ENCODE assay signal across 25 mouse cellular contexts in the genomic region with DNA sequence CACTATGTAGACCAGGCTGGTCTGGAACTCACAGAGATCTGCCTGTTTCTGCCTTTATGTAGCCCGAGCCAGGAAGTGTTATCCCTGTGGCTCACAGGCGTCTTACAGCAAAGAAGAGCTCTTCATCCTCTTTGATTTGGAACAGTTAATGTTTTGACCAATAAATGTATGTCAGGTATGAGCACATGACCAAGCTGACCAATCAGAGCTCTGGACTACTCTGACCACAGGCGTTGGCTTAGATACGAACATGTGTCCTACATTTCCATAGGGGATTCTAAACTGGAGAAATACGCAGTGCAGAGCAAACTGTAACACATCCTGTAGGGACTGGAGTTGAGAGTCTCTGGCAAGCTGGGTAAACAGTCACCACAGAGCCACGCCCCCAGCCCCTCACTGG. TPM values are rescaled to one million over a fixed set of nuclear protein-coding genes. Genes with fewer than 3 reads are reported as not detected.
DNase-seq lines count a peak whose midpoint lies in the region; ATAC-seq and TF ChIP-seq lines count a peak whose summit lies in the region.
"Had no signal": no experiment of that assay in that cellular context is flagged by ENCODE, and none has a peak within 500 bp of the region (broad histone marks: within the 10 kb centered on the region; RNA-seq: fewer than 3 reads in every experiment).

No protein-coding gene starts in this region.

- no peak overlapping the region for H3K9ac ChIP-seq in midbrain, postnatal 0 days (replicated peaks; ENCODE audit: low read length, poor library complexity, severe bottlenecking)
- no peak overlapping the region for H3K9ac ChIP-seq in midbrain, embryonic 13.5 days (replicated peaks)
- no peak overlapping the region for H3K9ac ChIP-seq in MEL (ENCODE audit: control insufficient read depth, low read depth, low read length, poor library complexity, severe bottlenecking)
- H3K9ac ChIP-seq in forebrain, embryonic 11.5 days (ENCODE audit: low read length) = no peak overlapping the region
- H3K9ac ChIP-seq: embryonic facial prominence, embryonic 15.5 days; heart, embryonic 12.5 days had no signal

- H3K27me3 ChIP-seq in midbrain, postnatal 0 days (ENCODE audit: insufficient read depth, low read length) = no peaks in the 10 kb centered on the region
- peaks cover 6% of the 10 kb centered on the region for H3K27me3 ChIP-seq in midbrain, embryonic 13.5 days
- no peaks in the 10 kb centered on the region for H3K27me3 ChIP-seq in MEL (ENCODE audit: control insufficient read depth in 1 of 2, insufficient read depth in 2 of 2, low read length in 2 of 2)
- peaks cover 1% of the 10 kb centered on the region; the same call in 1 of the 2 replicates for H3K27me3 ChIP-seq in forebrain, embryonic 11.5 days (ENCODE audit: control insufficient read depth, insufficient read depth, low read length)
- H3K27me3 ChIP-seq: heart, embryonic 12.5 days had no signal

- no peak overlapping the region for H3K4me2 ChIP-seq in midbrain, postnatal 0 days (ENCODE audit: low read depth, low read length, poor library complexity, severe bottlenecking)
- no peak overlapping the region for H3K4me2 ChIP-seq in midbrain, embryonic 13.5 days (replicated peaks)
- H3K4me2 ChIP-seq in forebrain, embryonic 11.5 days (ENCODE audit: low read depth, low read length, severe bottlenecking) = no peak overlapping the region
- H3K4me2 ChIP-seq: embryonic facial prominence, embryonic 15.5 days; heart, embryonic 12.5 days had no signal

- no peak overlapping the region for H3K4me3 ChIP-seq in midbrain, postnatal 0 days (ENCODE audit: low read depth, low read length)
- no peak overlapping the region for H3K4me3 ChIP-seq in midbrain, embryonic 13.5 days (replicated peaks)
- H3K4me3 ChIP-seq in MEL (ENCODE audit: control insufficient read depth in 1 of 2, insufficient read depth in 1 of 2, low read depth in 2 of 2, low read length in 2 of 2) = no peak overlapping the region
- no peak overlapping the region for H3K4me3 ChIP-seq in forebrain, embryonic 11.5 days (ENCODE audit: low read depth, low read length)
- H3K4me3 ChIP-seq: embryonic facial prominence, embryonic 15.5 days; erythroblast, embryonic 14.5 days; forebrain, embryonic 10.5 days; gastrocnemius, adult 2 months; heart, embryonic 12.5 days had no signal

- H3K4me1 ChIP-seq in midbrain, postnatal 0 days (ENCODE audit: insufficient read depth, low read length) = no peaks in the 10 kb centered on the region
- no peaks in the 10 kb centered on the region for H3K4me1 ChIP-seq in midbrain, embryonic 13.5 days (replicated peaks)
- no peaks in the 10 kb centered on the region for H3K4me1 ChIP-seq in MEL (ENCODE audit: control insufficient read depth in 1 of 2, insufficient read depth in 2 of 2, low read length in 2 of 2)
- no peaks in the 10 kb centered on the region for H3K4me1 ChIP-seq in forebrain, embryonic 11.5 days (replicated peaks; ENCODE audit: control insufficient read depth, insufficient read depth, low read length)
- H3K4me1 ChIP-seq: embryonic facial prominence, embryonic 15.5 days; forebrain, embryonic 10.5 days; heart, embryonic 12.5 days had no signal

- ATAC-seq in frontal cortex, adult (ENCODE audit: low TSS enrichment) = peak; percentile 57
- ATAC-seq in midbrain, postnatal 0 days (ENCODE audit: low FRiP score) = 0 out of 2 replicates have a peak, but pooled peaks have one; percentile 31
- no peak for ATAC-seq in midbrain, embryonic 13.5 days
- no peak for ATAC-seq in forebrain, embryonic 11.5 days (replicated peaks; ENCODE audit: low FRiP score)
- ATAC-seq: activated CD4-positive, CD25-positive, alpha-beta regulatory T cell, adult 4 months; forebrain, embryonic 16.5 days; hindbrain, embryonic 16.5 days had no signal

- no peak for TF ChIP-seq EP300 in MEL (IDR thresholded peaks at IDR 0.05; ENCODE audit: low read depth in 1 of 2, low read length in 2 of 2)

- H3K9me3 ChIP-seq in midbrain, postnatal 0 days (ENCODE audit: low read length) = no peaks in the 10 kb centered on the region
- H3K9me3 ChIP-seq in midbrain, embryonic 13.5 days = no peaks in the 10 kb centered on the region
- H3K9me3 ChIP-seq in MEL (replicated peaks; ENCODE audit: insufficient read depth, low read length) = no peaks in the 10 kb centered on the region
- no peaks in the 10 kb centered on the region for H3K9me3 ChIP-seq in forebrain, embryonic 11.5 days (ENCODE audit: control insufficient read depth, low read length)
- H3K9me3 ChIP-seq: embryonic facial prominence, embryonic 15.5 days; forebrain, embryonic 10.5 days; G1E; heart, embryonic 12.5 days had no signal

- TF ChIP-seq RAD21 in MEL (IDR thresholded peaks at IDR 0.05; ENCODE audit: low read depth, low read length) = no peak

- H3K36me3 ChIP-seq in midbrain, postnatal 0 days (ENCODE audit: insufficient read depth, low read length) = peaks cover 62% of the 10 kb centered on the region
- H3K36me3 ChIP-seq in midbrain, embryonic 13.5 days = peaks cover 73% of the 10 kb centered on the region
- H3K36me3 ChIP-seq in MEL (ENCODE audit: control insufficient read depth in 1 of 2, insufficient read depth in 2 of 2, low read length in 2 of 2) = no peaks in the 10 kb centered on the region; a peak in 1 of 4 replicates
- H3K36me3 ChIP-seq in forebrain, embryonic 11.5 days (ENCODE audit: control insufficient read depth, insufficient read depth, low read length) = peaks cover 12% of the 10 kb centered on the region; the same call in 1 of the 2 replicates

- no peak for TF ChIP-seq CTCF in midbrain, postnatal 0 days (IDR thresholded peaks at IDR 0.05)
- TF ChIP-seq CTCF in MEL (IDR thresholded peaks at IDR 0.05 in 2 of 3, conservative IDR thresholded peaks at IDR 0.05 in 1 of 3; ENCODE audit: control insufficient read depth in 1 of 3, insufficient read depth in 1 of 3, low read depth in 2 of 3, low read length in 3 of 3, poor library complexity in 1 of 3, severe bottlenecking in 1 of 3) = no peak

- H3K79me2 ChIP-seq in MEL (ENCODE audit: control insufficient read depth, insufficient read depth, low read length, poor library complexity) = no peaks in the 10 kb centered on the region

- 81% methylated on average over 6 of the region's 6 CpGs for WGBS in midbrain, postnatal 0 days
- WGBS in midbrain, embryonic 13.5 days = 90% methylated on average over 6 of the region's 6 CpGs
- WGBS in forebrain, embryonic 11.5 days = 90% methylated on average over 6 of the region's 6 CpGs

- TF ChIP-seq POLR2A in MEL (IDR thresholded peaks at IDR 0.05; ENCODE audit: control insufficient read depth in 1 of 2, insufficient read depth in 1 of 2, low read depth in 1 of 2, low read length in 2 of 2, poor library complexity in 1 of 2) = no peak

- no peak for DNase-seq in frontal cortex, adult 2 months (ENCODE audit: extremely low spot score in 1 of 2, low spot score in 1 of 2)
- peak; percentile 38 for DNase-seq in midbrain, postnatal 0 days (ENCODE audit: low spot score)
- no peak for DNase-seq in MEL (ENCODE audit: low read depth, low spot score)
- DNase-seq in forebrain, embryonic 11.5 days (ENCODE audit: low spot score) = no peak
- no peak for DNase-seq in thymus, postnatal 14 days
- DNase-seq: adrenal gland, adult 2 months; adrenal gland, postnatal 25 days; B cell, adult 2 months; cerebellum, adult 2 months; cerebellum, postnatal 10 days; embryo, embryonic 11 days; gastrocnemius, adult 2 months; gastrocnemius, postnatal 25 days had no signal

- no peak overlapping the region for H3K27ac ChIP-seq in midbrain, postnatal 0 days (ENCODE audit: low read depth, low read length)
- H3K27ac ChIP-seq in midbrain, embryonic 13.5 days = no peak overlapping the region
- no peak overlapping the region for H3K27ac ChIP-seq in MEL (ENCODE audit: control insufficient read depth, low read depth, low read length)
- H3K27ac ChIP-seq in forebrain, embryonic 11.5 days (ENCODE audit: low read depth, low read length) = no peak overlapping the region
- H3K27ac ChIP-seq: embryonic facial prominence, embryonic 15.5 days; forebrain, embryonic 10.5 days; gastrocnemius, adult 2 months had no signal

RNA-seq across cellular contexts. Expression of a gene that starts 22.3 kb away (rescaled TPM):
- polyA plus RNA-seq in frontal cortex, adult 2 months (2012; rRNA removed) = 0.90 and 1.4 TPM in 2 replicates
- 0.38 and 8.2 TPM in 2 replicates for total RNA-seq in midbrain, postnatal 0 days (2014; rRNA removed)
- polyA plus RNA-seq in midbrain, postnatal 0 days (2015; fragmentation: Nextera tagmentation; extraction: Ambion mirVana) = 0.21 and 0.25 TPM in 2 replicates
- 0.07 TPM in 1 of 2 replicates, not detected in the other for polyA plus RNA-seq in midbrain, embryonic 13.5 days (2015; fragmentation: Nextera tagmentation; extraction: Ambion mirVana)
- not detected in 2 replicates for total RNA-seq in MEL (2012; rRNA removed)
- polyA plus RNA-seq in MEL (2012; ENCODE audit: insufficient read depth in 1 of 2, insufficient read length in 2 of 2, low read depth in 1 of 2, low replicate concordance in 2 of 2, missing spikeins in 1 of 2) = not detected
- polyA plus RNA-seq in forebrain, embryonic 11.5 days (2014; fragmentation: Nextera tagmentation; extraction: Ambion mirVana) = not detected in 2 replicates
- total RNA-seq: adrenal gland, adult 2 months; adrenal gland, postnatal 25 days had no signal
- polyA plus RNA-seq: erythroblast, embryonic 14.5 days; forebrain, embryonic 10.5 days; G1E; hindbrain, embryonic 11.5 days had no signal

RNA-seq across cellular contexts. Expression of a gene that starts 23.0 kb away (rescaled TPM):
- polyA plus RNA-seq in frontal cortex, adult 2 months (2012; rRNA removed) = 2.6 TPM in 2 replicates
- total RNA-seq in midbrain, postnatal 0 days (2014; rRNA removed) = 1.2 and 1.9 TPM in 2 replicates
- polyA plus RNA-seq in midbrain, postnatal 0 days (2015; fragmentation: Nextera tagmentation; extraction: Ambion mirVana) = 1.2 and 1.4 TPM in 2 replicates
- polyA plus RNA-seq in midbrain, embryonic 13.5 days (2015; fragmentation: Nextera tagmentation; extraction: Ambion mirVana) = 1.1 and 1.2 TPM in 2 replicates
- 2.7 and 3.6 TPM in 2 replicates for total RNA-seq in MEL (2012; rRNA removed)
- under 1 TPM in 1 of 2 experiments, not detected in 1; 0.42 TPM for polyA plus RNA-seq in MEL (2012; ENCODE audit: insufficient read depth in 1 of 2, insufficient read length in 2 of 2, low read depth in 1 of 2, low replicate concordance in 2 of 2, missing spikeins in 1 of 2)
- 2.0 and 2.8 TPM in 2 replicates for polyA plus RNA-seq in forebrain, embryonic 11.5 days (2014; fragmentation: Nextera tagmentation; extraction: Ambion mirVana)
- total RNA-seq: granulocyte monocyte progenitor cell, adult 5-6 weeks had no signal
- polyA plus RNA-seq: erythroblast, embryonic 14.5 days had no signal

RNA-seq across cellular contexts. Expression of a gene that starts 31.7 kb away (rescaled TPM):
- polyA plus RNA-seq in frontal cortex, adult 2 months (2012; rRNA removed) = 47.5 and 49.9 TPM in 2 replicates
- 58.1 and 68.9 TPM in 2 replicates for total RNA-seq in midbrain, postnatal 0 days (2014; rRNA removed)
- 16.2 and 17.0 TPM in 2 replicates for polyA plus RNA-seq in midbrain, postnatal 0 days (2015; fragmentation: Nextera tagmentation; extraction: Ambion mirVana)
- polyA plus RNA-seq in midbrain, embryonic 13.5 days (2015; fragmentation: Nextera tagmentation; extraction: Ambion mirVana) = 13.9 and 16.3 TPM in 2 replicates
- total RNA-seq in MEL (2012; rRNA removed) = 4.7 TPM in 2 replicates
- polyA plus RNA-seq in MEL (2012; ENCODE audit: insufficient read depth in 1 of 2, insufficient read length in 2 of 2, low read depth in 1 of 2, low replicate concordance in 2 of 2, missing spikeins in 1 of 2) = 10 to 100 TPM in 1 of 2 experiments, not detected in 1; 18.5 TPM
- polyA plus RNA-seq in forebrain, embryonic 11.5 days (2014; fragmentation: Nextera tagmentation; extraction: Ambion mirVana) = 11.0 and 13.2 TPM in 2 replicates

RNA-seq across cellular contexts. Expression of a gene that starts 36.2 kb away (rescaled TPM):
- 0.32 and 0.40 TPM in 2 replicates for polyA plus RNA-seq in frontal cortex, adult 2 months (2012; rRNA removed)
- 0.28 and 0.49 TPM in 2 replicates for total RNA-seq in midbrain, postnatal 0 days (2014; rRNA removed)
- 1.5 and 1.6 TPM in 2 replicates for polyA plus RNA-seq in midbrain, postnatal 0 days (2015; fragmentation: Nextera tagmentation; extraction: Ambion mirVana)
- polyA plus RNA-seq in midbrain, embryonic 13.5 days (2015; fragmentation: Nextera tagmentation; extraction: Ambion mirVana) = 0.24 and 0.32 TPM in 2 replicates
- total RNA-seq in MEL (2012; rRNA removed) = 0.08 TPM in 1 of 2 replicates, not detected in the other
- polyA plus RNA-seq in MEL (2012; ENCODE audit: insufficient read depth in 1 of 2, insufficient read length in 2 of 2, low read depth in 1 of 2, low replicate concordance in 2 of 2, missing spikeins in 1 of 2) = under 1 TPM in 1 of 2 experiments, not detected in 1; 0.08 TPM
- polyA plus RNA-seq in forebrain, embryonic 11.5 days (2014; fragmentation: Nextera tagmentation; extraction: Ambion mirVana) = 1.2 and 1.4 TPM in 2 replicates
- total RNA-seq: G1E had no signal
- polyA plus RNA-seq: activated CD4-positive, CD25-positive, alpha-beta regulatory T cell, adult 4 months had no signal

RNA-seq across cellular contexts. Expression of a gene that starts 45.1 kb away (rescaled TPM):
- 41.5 and 47.0 TPM in 2 replicates for polyA plus RNA-seq in frontal cortex, adult 2 months (2012; rRNA removed)
- total RNA-seq in midbrain, postnatal 0 days (2014; rRNA removed) = 63.0 and 68.3 TPM in 2 replicates
- 22.9 and 26.6 TPM in 2 replicates for polyA plus RNA-seq in midbrain, postnatal 0 days (2015; fragmentation: Nextera tagmentation; extraction: Ambion mirVana)
- 27.6 and 28.9 TPM in 2 replicates for polyA plus RNA-seq in midbrain, embryonic 13.5 days (2015; fragmentation: Nextera tagmentation; extraction: Ambion mirVana)
- total RNA-seq in MEL (2012; rRNA removed) = 29.4 and 34.4 TPM in 2 replicates
- 10 to 100 TPM in 1 of 2 experiments, not detected in 1; 44.5 TPM for polyA plus RNA-seq in MEL (2012; ENCODE audit: insufficient read depth in 1 of 2, insufficient read length in 2 of 2, low read depth in 1 of 2, low replicate concordance in 2 of 2, missing spikeins in 1 of 2)
- 18.2 and 25.2 TPM in 2 replicates for polyA plus RNA-seq in forebrain, embryonic 11.5 days (2014; fragmentation: Nextera tagmentation; extraction: Ambion mirVana)

Comparison
In these comparisons a context has a peak if more than half of its experiments do, and no peak if none do; other contexts are left out.
1. ATAC-seq: peak in frontal cortex, adult (single experiment) and midbrain, postnatal 0 days (single experiment); none in midbrain, embryonic 13.5 days (single experiment) and forebrain, embryonic 11.5 days (single experiment).